Mouse (Mus musculus): ENCODE data around the gene Spib.

Spib gene

GRCm38 (mm10) chr7:44524502-44524901 lies 7.4 kb downstream of the Spib start, which contains the start of gene Mybpc2:
TSS of gene Mybpc2 (minus strand) at chr7:44524656.
- DNase-seq = peak; percentile 34 to 41

- DNase-seq = no peak
Observed at GRCm38 (mm10) chr7:44523056-44523455, 8.8 kb downstream of the Spib start.

GRCm38 (mm10) chr7:44521710-44522109 lies 10.2 kb downstream of the Spib start:
- DNase-seq = peak in 1 of 2 experiments; percentile 65

GRCm38 (mm10) chr7:44520990-44521389 lies 10.9 kb downstream of the Spib start:
- DNase-seq = no peak

GRCm38 (mm10) chr7:44519240-44519913 lies 12.5 kb downstream of the Spib start:
- DNase-seq = no peak

- DNase-seq = no peak
Observed at GRCm38 (mm10) chr7:44507491-44507890, 24.4 kb downstream of the Spib start.

GRCm38 (mm10) chr7:44501563-44502115 lies 30.2 kb downstream of the Spib start:
- peak; percentile 31 to 65 for DNase-seq

- no peak for DNase-seq
Observed at GRCm38 (mm10) chr7:44500046-44500445, 31.8 kb downstream of the Spib start.

- DNase-seq = no peak
Observed at GRCm38 (mm10) chr7:44498922-44499321, 32.9 kb downstream of the Spib start.

GRCm38 (mm10) chr7:44497361-44498055 lies 34.4 kb downstream of the Spib start:
- no peak for DNase-seq

- DNase-seq = no peak
Observed at GRCm38 (mm10) chr7:44496771-44497109, 35.1 kb downstream of the Spib start.

- DNase-seq = peak; percentile 98
Observed at GRCm38 (mm10) chr7:44495992-44496770, 35.7 kb downstream of the Spib start, which contains the start of the genes Emc10 and Fam71e1. TSS of gene Emc10 (minus strand) at chr7:44496529. TSS of gene Fam71e1 (plus strand) at chr7:44496581.

GRCm38 (mm10) chr7:44495086-44495485 lies 36.8 kb downstream of the Spib start:
- DNase-seq = no peak

GRCm38 (mm10) chr7:44494681-44495080 lies 37.2 kb downstream of the Spib start:
- DNase-seq = no peak

- no peak for DNase-seq
Observed at GRCm38 (mm10) chr7:44492166-44492826, 39.6 kb downstream of the Spib start.

GRCm38 (mm10) chr7:44491391-44491790 lies 40.5 kb downstream of the Spib start:
- no peak for DNase-seq

- DNase-seq = no peak
Observed at GRCm38 (mm10) chr7:44490281-44490680, 41.6 kb downstream of the Spib start.

- no peak for DNase-seq
Observed at GRCm38 (mm10) chr7:44488545-44488944, 43.3 kb downstream of the Spib start.

GRCm38 (mm10) chr7:44487936-44488335 lies 43.9 kb downstream of the Spib start:
- no peak for DNase-seq

GRCm38 (mm10) chr7:44486927-44487575 lies 44.8 kb downstream of the Spib start:
- no peak for DNase-seq

GRCm38 (mm10) chr7:44485572-44486195 lies 46.2 kb downstream of the Spib start:
- no peak for DNase-seq

Measured in kidney, adult 8-10 months (tissue).